Mouse (Mus musculus) C2C12 (cell line): Measurements from ENCODE around the gene Cd274. TPM values are rescaled to one million over a fixed set of nuclear protein-coding genes. Genes with fewer than 3 reads are reported as not detected.

Experiments used
- H3K27me3 ChIP-seq: one replicate; pipeline ENCODE4 v1.6.1; 2011; ENCODE audit not compliant: control insufficient read depth, insufficient read depth, insufficient read length
- H3K36me3 ChIP-seq: one replicate; pipeline ENCODE4 v1.6.1; 2011; ENCODE audit not compliant: control insufficient read depth, insufficient read depth
- H3K4me3 ChIP-seq: one replicate; pipeline ENCODE4 v1.5.1; 2011; ENCODE audit warnings: mild to moderate bottlenecking, control low read depth; ENCODE audit not compliant: poor library complexity, insufficient read depth, severe bottlenecking
- H3K79me2 ChIP-seq: one replicate; pipeline ENCODE4 v1.6.1; 2011; ENCODE audit not compliant: control insufficient read depth, insufficient read depth
- H3K79me3 ChIP-seq: one replicate; pipeline ENCODE4 v1.6.1; 2011; ENCODE audit warnings: low read depth, control low read depth
- H3ac ChIP-seq: one replicate; pipeline ENCODE3; 2011; ENCODE audit warnings: low read depth; ENCODE audit not compliant: control insufficient read depth, insufficient read length
- CEBPB ChIP-seq: IDR thresholded peaks from one replicate; pipeline ENCODE4 v1.6.1; 2011; ENCODE audit warnings: low read depth, mild to moderate bottlenecking, control low read depth, moderate library complexity
- CTCF ChIP-seq: IDR thresholded peaks from one replicate; pipeline ENCODE4 v1.5.1; 2011; ENCODE audit not compliant: control insufficient read depth, insufficient read depth, insufficient read length
- FOSL1 ChIP-seq: IDR thresholded peaks from one replicate; pipeline ENCODE4 v1.8.0; 2011; ENCODE audit warnings: mild to moderate bottlenecking, low read length; ENCODE audit not compliant: poor library complexity, insufficient read depth, severe bottlenecking
- MAX ChIP-seq: IDR thresholded peaks from one replicate; pipeline ENCODE4 v1.6.1; 2011; ENCODE audit warnings: mild to moderate bottlenecking, control low read depth
- MYOD1 ChIP-seq: IDR thresholded peaks from one replicate; pipeline ENCODE4 v1.6.1; 2011; ENCODE audit warnings: low read depth; ENCODE audit not compliant: control insufficient read depth, insufficient read length
- MYOG ChIP-seq: IDR thresholded peaks from one replicate; pipeline ENCODE4 v1.6.1; 2011; ENCODE audit not compliant: control insufficient read depth, insufficient read length; ENCODE audit errors: extremely low read depth
- USF1 ChIP-seq: IDR thresholded peaks from one replicate; pipeline ENCODE4 v1.6.1; 2011; ENCODE audit warnings: low read depth, mild to moderate bottlenecking, control low read depth, moderate library complexity
- polyA plus RNA-seq: library from polyadenylated mRNA; unstranded; fragments of >200 nt; fragmentation: generic; extraction: Trizol; gene quantifications from one replicate; pipeline ENCODE4 v1.2.1, GENCODE M21; 2012; ENCODE audit warnings: missing spikeins

Gene Cd274
- polyA plus RNA-seq, 1 experiment: 0.05 TPM

GRCm38 (mm10) chr19:29326822-29327552 is 40.3 kb upstream of the Cd274 start:
- no peaks in the 10 kb centered on the region for H3K79me2 ChIP-seq
- H3K27me3 ChIP-seq: no peaks in the 10 kb centered on the region
- H3K79me3 ChIP-seq: no peaks in the 10 kb centered on the region
- no peaks in the 10 kb centered on the region for H3K36me3 ChIP-seq
- no peak overlapping the region for H3ac ChIP-seq
- TF ChIP-seq USF1 (no peak), CEBPB (no peak), MAX (no peak), MYOG (no peak), FOSL1 (no peak), MYOD1 (no peak), CTCF (no peak)
- H3K4me3 ChIP-seq: no peak overlapping the region

DNA sequence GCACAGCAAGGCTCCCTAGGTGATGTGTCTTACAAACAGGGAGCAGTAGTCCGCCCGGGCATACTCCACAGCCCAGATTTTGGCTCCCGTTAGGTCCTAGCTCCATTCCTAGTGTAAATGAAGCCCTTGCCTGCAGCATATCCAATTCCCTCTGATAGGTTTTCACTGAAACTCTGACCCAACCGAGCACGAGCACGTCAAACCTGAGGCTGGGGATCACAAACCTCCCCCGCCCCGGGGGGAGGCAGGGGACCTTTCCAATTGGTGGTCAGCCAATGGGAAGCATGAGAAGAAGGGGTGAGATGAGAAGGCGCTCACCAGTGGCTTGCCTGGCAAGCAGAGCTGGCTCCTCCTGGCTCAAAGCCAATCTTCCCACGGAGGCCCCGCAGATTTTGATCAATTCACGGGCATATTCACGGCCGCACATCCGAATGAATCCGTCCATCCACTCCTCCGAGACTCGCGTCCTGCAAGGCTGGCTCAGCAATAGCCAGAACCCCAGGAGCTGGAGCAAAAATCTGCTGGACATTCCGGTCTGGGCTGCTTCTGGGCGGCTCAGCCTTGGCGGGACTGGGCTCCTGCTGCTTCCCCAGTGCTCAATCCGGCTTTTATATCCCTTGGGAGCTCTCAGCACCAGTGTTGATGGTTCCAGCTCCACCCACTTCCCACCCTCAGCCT is 33.0 kb upstream of the Cd274 start, which contains the start of gene Rln1:
TSS of gene Rln1 (minus strand) at position 603 of the 678 bp plus-strand sequence.
- H3ac ChIP-seq: no peak within 1 kb of the TSS

DNA sequence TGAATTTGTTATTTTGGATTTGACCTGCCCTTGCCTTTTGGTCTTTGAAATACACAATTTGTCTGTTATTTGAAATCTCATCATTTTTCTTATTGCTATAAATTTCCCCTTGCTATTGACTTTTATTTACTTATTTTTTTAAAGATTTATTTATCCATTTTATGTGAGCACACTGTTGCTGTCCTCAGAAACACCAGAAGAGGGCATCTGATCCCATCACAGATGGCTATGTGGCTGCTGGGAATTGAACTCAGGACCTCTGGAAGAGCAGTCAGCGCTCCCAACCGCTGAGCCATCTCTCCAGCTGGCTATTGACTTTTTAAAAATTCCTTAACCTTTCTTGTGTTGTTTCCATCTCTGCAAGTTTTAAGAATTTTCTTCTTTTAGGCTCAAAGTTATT is 30.6 kb upstream of the Cd274 start:
- H3K4me3 ChIP-seq: no peak overlapping the region
- peaks cover 15% of the 10 kb centered on the region for H3K27me3 ChIP-seq
- no peak for TF ChIP-seq CTCF
- H3K36me3 ChIP-seq: no peaks in the 10 kb centered on the region
- no peaks in the 10 kb centered on the region for H3K79me3 ChIP-seq
- H3K79me2 ChIP-seq: no peaks in the 10 kb centered on the region
- H3ac ChIP-seq: no peak overlapping the region

More for the DNA sequence above, 33.0 kb upstream of the Cd274 start, which contains the start of gene Rln1:
- Histone ChIP-seq H3K4me3 (no peak within 1 kb of the TSS), H3K36me3 (no peaks in the 10 kb centered on the region), H3K79me2 (no peaks in the 10 kb centered on the region), H3K27me3 (peaks cover 15% of the 10 kb centered on the region), H3K79me3 (no peaks in the 10 kb centered on the region)
- TF ChIP-seq CEBPB (no peak), CTCF (no peak), MYOG (no peak), MAX (no peak), MYOD1 (no peak), USF1 (no peak), FOSL1 (no peak)

- no peaks in the 10 kb centered on the region for H3K27me3 ChIP-seq
- H3K4me3 ChIP-seq: no peak overlapping the region
- TF ChIP-seq CTCF: no peak
- TF ChIP-seq FOSL1: no peak
- no peak for TF ChIP-seq CEBPB
- no peak for TF ChIP-seq USF1
- no peak for TF ChIP-seq MYOG
- TF ChIP-seq MYOD1: no peak
- TF ChIP-seq MAX: no peak
- no peaks in the 10 kb centered on the region for H3K79me2 ChIP-seq
- no peaks in the 10 kb centered on the region for H3K79me3 ChIP-seq
- H3ac ChIP-seq: no peak overlapping the region
- H3K36me3 ChIP-seq: no peaks in the 10 kb centered on the region
Measured at GRCm38 (mm10) chr19:29341029-29341428, 26.2 kb upstream of the Cd274 start.

DNA sequence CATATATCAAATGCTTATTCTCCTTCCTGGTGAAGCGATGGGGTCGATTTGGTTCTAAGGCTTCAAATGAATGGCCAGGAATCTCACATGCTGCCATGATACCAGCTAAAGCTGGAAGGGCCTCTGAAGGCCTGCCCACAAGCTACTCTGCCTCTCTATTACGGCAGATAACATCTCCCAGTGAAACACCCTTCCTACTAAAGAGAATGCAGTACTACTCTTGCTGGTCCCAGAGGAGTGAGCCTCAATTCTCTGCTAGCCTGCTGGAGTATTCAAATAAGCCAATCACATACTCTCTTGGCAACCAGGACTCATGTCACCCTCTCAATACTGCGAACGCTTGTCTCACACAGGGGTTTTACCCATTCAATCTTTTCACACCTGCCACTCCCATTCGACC is 25.0 kb upstream of the Cd274 start:
- no peaks in the 10 kb centered on the region for H3K36me3 ChIP-seq

More for the DNA sequence above, 25.0 kb upstream of the Cd274 start:
- H3K4me3 ChIP-seq: no peak overlapping the region
- no peaks in the 10 kb centered on the region for H3K27me3 ChIP-seq
- no peaks in the 10 kb centered on the region for H3K79me3 ChIP-seq
- H3K79me2 ChIP-seq: no peaks in the 10 kb centered on the region
- no peak overlapping the region for H3ac ChIP-seq
- TF ChIP-seq FOSL1 (no peak), USF1 (no peak), CTCF (no peak), MYOG (no peak), MYOD1 (no peak), MAX (no peak), CEBPB (no peak)
